In genomic region chr16:36530566-36531552, GRCm38 (mm10) we compare ENCODE assay signal across 13 mouse cellular contexts. TPM values are rescaled to one million over a fixed set of nuclear protein-coding genes. Genes with fewer than 3 reads are reported as not detected.
DNase-seq lines count a peak whose midpoint lies in the region; ATAC-seq and TF ChIP-seq lines count a peak whose summit lies in the region.
"Had no signal": no experiment of that assay in that cellular context is flagged by ENCODE, and none has a peak within 500 bp of the region (broad histone marks: within the 10 kb centered on the region; RNA-seq: fewer than 3 reads in every experiment).

No protein-coding gene starts in this region.

- no peaks in the 10 kb centered on the region for H3K9me3 ChIP-seq in kidney, postnatal 0 days (replicated peaks; ENCODE audit: low read length)
- no peaks in the 10 kb centered on the region for H3K9me3 ChIP-seq in kidney, embryonic 14.5 days (ENCODE audit: control insufficient read depth, low read length)
- H3K9me3 ChIP-seq in limb, embryonic 12.5 days = no peaks in the 10 kb centered on the region
- H3K9me3 ChIP-seq in liver, postnatal 0 days (ENCODE audit: low read length) = no peaks in the 10 kb centered on the region
- H3K9me3 ChIP-seq: forebrain, embryonic 12.5 days; liver, embryonic 13.5 days had no signal

- no peak overlapping the region for H3K27ac ChIP-seq in kidney, postnatal 0 days
- no peak overlapping the region for H3K27ac ChIP-seq in kidney, embryonic 14.5 days (ENCODE audit: low read depth, low read length)
- peak overlapping the region; percentile 52 for H3K27ac ChIP-seq in bone marrow macrophage, adult 2 months (ENCODE audit: insufficient read depth, low read depth, low read length)
- peak overlapping the region; percentile 35; the same call in 1 of the 2 replicates for H3K27ac ChIP-seq in limb, embryonic 12.5 days
- H3K27ac ChIP-seq in liver, postnatal 0 days (ENCODE audit: low read depth) = no peak overlapping the region
- H3K27ac ChIP-seq: forebrain, embryonic 12.5 days; liver, embryonic 13.5 days had no signal

- no peak overlapping the region for H3K9ac ChIP-seq in kidney, postnatal 0 days (ENCODE audit: low read depth, low read length)
- H3K9ac ChIP-seq in kidney, embryonic 14.5 days (ENCODE audit: low read depth, low read length) = no peak overlapping the region
- H3K9ac ChIP-seq in limb, embryonic 12.5 days (replicated peaks) = no peak overlapping the region
- no peak overlapping the region for H3K9ac ChIP-seq in liver, postnatal 0 days (replicated peaks)
- H3K9ac ChIP-seq: forebrain, embryonic 12.5 days; liver, embryonic 13.5 days had no signal

- H3K4me2 ChIP-seq in kidney, postnatal 0 days (ENCODE audit: low read length) = no peak overlapping the region
- H3K4me2 ChIP-seq in kidney, embryonic 14.5 days (replicated peaks; ENCODE audit: low read depth, low read length) = no peak overlapping the region
- no peak overlapping the region for H3K4me2 ChIP-seq in limb, embryonic 12.5 days
- H3K4me2 ChIP-seq in liver, postnatal 0 days (ENCODE audit: low read depth, low read length) = no peak overlapping the region
- H3K4me2 ChIP-seq: forebrain, embryonic 12.5 days; liver, embryonic 13.5 days had no signal

- WGBS in kidney, postnatal 0 days = 59% methylated on average over 15 of the region's 15 CpGs
- 64% methylated on average over 15 of the region's 15 CpGs for WGBS in kidney, embryonic 14.5 days
- 60% methylated on average over 15 of the region's 15 CpGs for WGBS in limb, embryonic 12.5 days
- WGBS in liver, postnatal 0 days (ENCODE audit: insufficient replicate concordance) = 49% methylated on average over 15 of the region's 15 CpGs

- TF ChIP-seq EP300 in liver, postnatal 0 days (IDR thresholded peaks at IDR 0.05; ENCODE audit: low read depth) = no peak

- DNase-seq in kidney, postnatal 0 days (ENCODE audit: low spot score) = peak; percentile 21
- DNase-seq in gastrocnemius, postnatal 36 days = peak; percentile 34 to 51
- no peak for DNase-seq in ovary, postnatal 10 days (ENCODE audit: low spot score)
- no peak for DNase-seq in spleen, adult 18-20 months
- no peak for DNase-seq in liver, postnatal 0 days
- DNase-seq: liver, embryonic 13.5 days had no signal

- no peak overlapping the region for H3K4me3 ChIP-seq in kidney, postnatal 0 days (replicated peaks; ENCODE audit: low read depth, low read length)
- no peak overlapping the region for H3K4me3 ChIP-seq in kidney, embryonic 14.5 days (ENCODE audit: low read length)
- H3K4me3 ChIP-seq in bone marrow macrophage, adult 2 months (ENCODE audit: insufficient read depth, low read length) = no peak overlapping the region
- H3K4me3 ChIP-seq in limb, embryonic 12.5 days (replicated peaks) = no peak overlapping the region
- no peak overlapping the region for H3K4me3 ChIP-seq in liver, postnatal 0 days (ENCODE audit: low read depth, low read length)
- H3K4me3 ChIP-seq: forebrain, embryonic 12.5 days; liver, embryonic 13.5 days had no signal

- no peak for ATAC-seq in kidney, postnatal 0 days (replicated peaks; ENCODE audit: low FRiP score, low read depth)
- ATAC-seq in kidney, embryonic 14.5 days (ENCODE audit: low FRiP score, low TSS enrichment) = no peak
- ATAC-seq in limb, embryonic 12.5 days (ENCODE audit: insufficient number of reproducible peaks, insufficient read depth, low FRiP score, low TSS enrichment, low read depth) = 0 out of 2 replicates have a peak, but pooled peaks have one; percentile 48
- ATAC-seq in liver, postnatal 0 days = no peak
- ATAC-seq: hindbrain, embryonic 16.5 days had no signal

- H3K27me3 ChIP-seq in kidney, postnatal 0 days (ENCODE audit: insufficient read depth, low read length) = no peaks in the 10 kb centered on the region
- H3K27me3 ChIP-seq in kidney, embryonic 14.5 days (ENCODE audit: control insufficient read depth, insufficient read depth, low read length) = no peaks in the 10 kb centered on the region
- no peaks in the 10 kb centered on the region for H3K27me3 ChIP-seq in limb, embryonic 12.5 days
- no peaks in the 10 kb centered on the region for H3K27me3 ChIP-seq in liver, postnatal 0 days (ENCODE audit: insufficient read depth, low read length)
- H3K27me3 ChIP-seq: forebrain, embryonic 12.5 days; liver, embryonic 13.5 days had no signal

- H3K4me1 ChIP-seq in kidney, postnatal 0 days (replicated peaks; ENCODE audit: insufficient read depth, low read length) = peaks cover 2% of the 10 kb centered on the region
- H3K4me1 ChIP-seq in kidney, embryonic 14.5 days (ENCODE audit: control insufficient read depth, insufficient read depth, low read length) = peaks cover 16% of the 10 kb centered on the region
- peaks cover 17% of the 10 kb centered on the region for H3K4me1 ChIP-seq in bone marrow macrophage, adult 2 months (ENCODE audit: control insufficient read depth, insufficient read depth, low read length)
- H3K4me1 ChIP-seq in limb, embryonic 12.5 days (replicated peaks) = peaks cover 13% of the 10 kb centered on the region
- peaks cover 4% of the 10 kb centered on the region; the same call in 1 of the 2 replicates for H3K4me1 ChIP-seq in liver, postnatal 0 days (ENCODE audit: insufficient read depth)
- H3K4me1 ChIP-seq: forebrain, embryonic 12.5 days; liver, embryonic 13.5 days had no signal

- TF ChIP-seq CTCF in kidney, postnatal 0 days (IDR thresholded peaks at IDR 0.05; ENCODE audit: low read depth) = no peak
- TF ChIP-seq CTCF in bone marrow macrophage, adult 2 months (IDR thresholded peaks at IDR 0.05; ENCODE audit: low read depth, low read length) = no peak
- TF ChIP-seq CTCF in liver, postnatal 0 days (IDR thresholded peaks at IDR 0.05; ENCODE audit: low read depth) = no peak

- no peaks in the 10 kb centered on the region for H3K36me3 ChIP-seq in kidney, postnatal 0 days (ENCODE audit: insufficient read depth, low read length)
- no peaks in the 10 kb centered on the region for H3K36me3 ChIP-seq in kidney, embryonic 14.5 days (ENCODE audit: control insufficient read depth, insufficient read depth, low read length)
- no peaks in the 10 kb centered on the region for H3K36me3 ChIP-seq in limb, embryonic 12.5 days
- H3K36me3 ChIP-seq in liver, postnatal 0 days (replicated peaks; ENCODE audit: insufficient read depth, low read length) = no peaks in the 10 kb centered on the region
- H3K36me3 ChIP-seq: forebrain, embryonic 12.5 days; liver, embryonic 13.5 days had no signal

- no peak for TF ChIP-seq POLR2A in bone marrow macrophage, adult 2 months (IDR thresholded peaks at IDR 0.05; ENCODE audit: borderline replicate concordance, low read depth, low read length)

- intact Hi-C loops in gastrocnemius, postnatal 36 days (cut with DNase I) = no loop called here

RNA-seq across cellular contexts. Expression of gene Casr, which starts 31.1 kb away (rescaled TPM):
- 3.5 and 4.6 TPM in 2 replicates for polyA plus RNA-seq in kidney, postnatal 0 days (2015; fragmentation: Nextera tagmentation; extraction: Ambion mirVana)
- 0.34 and 0.39 TPM in 2 replicates for polyA plus RNA-seq in kidney, embryonic 14.5 days (2014; fragmentation: Nextera tagmentation; extraction: Ambion mirVana)
- polyA plus RNA-seq in bone marrow macrophage, adult 2 months (2012; ENCODE audit: insufficient read depth, insufficient read length, missing spikeins) = not detected in 2 replicates
- total RNA-seq in gastrocnemius, postnatal 36 days (2021) = 1 to 10 TPM in 1 of 2 experiments, under 1 TPM in 1; 0.74 to 1.3 TPM
- 0.13 and 0.31 TPM in 2 replicates for polyA plus RNA-seq in limb, embryonic 12.5 days (2016; fragmentation: Nextera tagmentation; extraction: Ambion mirVana)
- 0.04 TPM in 1 of 2 replicates, not detected in the other for polyA plus RNA-seq in liver, postnatal 0 days (2015; fragmentation: Nextera tagmentation; extraction: Ambion mirVana)
- total RNA-seq: MEL had no signal
- polyA plus RNA-seq: liver, embryonic 13.5 days; neural tube, embryonic 11.5 days had no signal

Comparison
In these comparisons a context has a peak if more than half of its experiments do, and no peak if none do; other contexts are left out.
1. DNase-seq: peak in kidney, postnatal 0 days (single experiment) and gastrocnemius, postnatal 36 days (2 of 2); none in ovary, postnatal 10 days (single experiment), spleen, adult 18-20 months (0 of 2) and liver, postnatal 0 days (single experiment).
2. H3K27ac ChIP-seq: peak in bone marrow macrophage, adult 2 months (single experiment) and limb, embryonic 12.5 days (single experiment); none in kidney, postnatal 0 days (single experiment), kidney, embryonic 14.5 days (single experiment) and liver, postnatal 0 days (single experiment).